Mouse (Mus musculus): Measurements from ENCODE around the gene Trim38. TPM values are rescaled to one million over a fixed set of nuclear protein-coding genes. Genes with fewer than 3 reads are reported as not detected.
"Not testable (repeated sequence)": the region's sequence is repeated elsewhere in the genome, so short reads cannot be mapped to it uniquely, and the experiment has no call there.

The Trim38 gene
- total RNA-seq (2015): not detected in 2 replicates
- not detected in 2 replicates for total RNA-seq (2017)

- not testable (repeated sequence) for ATAC-seq (ENCODE audit: poor library complexity, severe bottlenecking)
Measured at GRCm38 (mm10) chr13:23769613-23770012, at the start of gene Trim38. Gene Trim38 (plus strand): TSS chr13:23769913.

GRCm38 (mm10) chr13:23724239-23724638 lies 45.5 kb upstream of the Trim38 start:
- ATAC-seq (ENCODE audit: poor library complexity, severe bottlenecking): no peak

- ATAC-seq (ENCODE audit: poor library complexity, severe bottlenecking): no peak
Measured at GRCm38 (mm10) chr13:23725213-23725612, 44.5 kb upstream of the Trim38 start.

- peak; percentile 54; the same call in 1 of the 2 replicates for ATAC-seq (ENCODE audit: poor library complexity, severe bottlenecking)
Measured at GRCm38 (mm10) chr13:23728472-23729191, 41.1 kb upstream of the Trim38 start.

- peak; percentile 70 for ATAC-seq (ENCODE audit: poor library complexity, severe bottlenecking)
Measured at GRCm38 (mm10) chr13:23729192-23729525, 40.6 kb upstream of the Trim38 start.

GRCm38 (mm10) chr13:23729706-23730105 lies 40.0 kb upstream of the Trim38 start:
- no peak for ATAC-seq (ENCODE audit: poor library complexity, severe bottlenecking)

GRCm38 (mm10) chr13:23730479-23730878 lies 39.2 kb upstream of the Trim38 start:
- no peak for ATAC-seq (ENCODE audit: poor library complexity, severe bottlenecking)

- ATAC-seq (ENCODE audit: poor library complexity, severe bottlenecking): peak; percentile 80
Measured at GRCm38 (mm10) chr13:23732156-23732804, 37.4 kb upstream of the Trim38 start.

GRCm38 (mm10) chr13:23737091-23737490 lies 32.6 kb upstream of the Trim38 start:
- no peak for ATAC-seq (ENCODE audit: poor library complexity, severe bottlenecking)

GRCm38 (mm10) chr13:23738041-23738440 lies 31.7 kb upstream of the Trim38 start:
- ATAC-seq (ENCODE audit: poor library complexity, severe bottlenecking): no peak

- ATAC-seq (ENCODE audit: poor library complexity, severe bottlenecking): peak; percentile 71
Measured at GRCm38 (mm10) chr13:23738677-23739068, 31.0 kb upstream of the Trim38 start, which contains the start of gene Hist1h1c. Gene Hist1h1c (plus strand): TSS chr13:23738808.

GRCm38 (mm10) chr13:23739069-23739921 lies 30.4 kb upstream of the Trim38 start:
- peak; percentile 65 for ATAC-seq (ENCODE audit: poor library complexity, severe bottlenecking)

GRCm38 (mm10) chr13:23739922-23740252 lies 29.8 kb upstream of the Trim38 start:
- ATAC-seq (ENCODE audit: poor library complexity, severe bottlenecking): peak; percentile 34

GRCm38 (mm10) chr13:23740256-23740840 lies 29.4 kb upstream of the Trim38 start:
- ATAC-seq (ENCODE audit: poor library complexity, severe bottlenecking): no peak

- no peak for ATAC-seq (ENCODE audit: poor library complexity, severe bottlenecking)
Measured at GRCm38 (mm10) chr13:23740910-23741309, 28.8 kb upstream of the Trim38 start.

GRCm38 (mm10) chr13:23742007-23742406 lies 27.7 kb upstream of the Trim38 start:
- ATAC-seq (ENCODE audit: poor library complexity, severe bottlenecking): no peak

- no peak for ATAC-seq (ENCODE audit: poor library complexity, severe bottlenecking)
Measured at GRCm38 (mm10) chr13:23743215-23743614, 26.5 kb upstream of the Trim38 start.

- ATAC-seq (ENCODE audit: poor library complexity, severe bottlenecking): no peak
Measured at GRCm38 (mm10) chr13:23743963-23744362, 25.8 kb upstream of the Trim38 start.

- ATAC-seq (ENCODE audit: poor library complexity, severe bottlenecking): no peak
Measured at GRCm38 (mm10) chr13:23744421-23745380, 25.0 kb upstream of the Trim38 start.

Data from megakaryocyte, adult 5-6 weeks (primary cell).